Mouse (Mus musculus) lung, embryonic 15.5 days (tissue): ENCODE results near the gene Tulp4. TPM values are rescaled to one million over a fixed set of nuclear protein-coding genes. Genes with fewer than 3 reads are reported as not detected.

Experiments
- ATAC-seq: fragments of 200-750 bp; cut with Nextera tagmentation; 2 replicates; pipeline ENCODE4 v1.8.0; 2017; ENCODE audit warnings: moderate number of reproducible peaks, borderline replicate concordance; ENCODE audit not compliant: low FRiP score, low TSS enrichment; ENCODE audit errors: extremely low read depth
- H3K27ac ChIP-seq: fragments of 300-500 bp; sonication (generic); 2 replicates; pipeline ENCODE4 v1.5.1; 2015; ENCODE audit warnings: moderate library complexity, mild to moderate bottlenecking, inconsistent platforms
- H3K27me3 ChIP-seq: fragments of 300-500 bp; sonication (generic); 2 replicates; pipeline ENCODE4 v1.6.1; 2015; ENCODE audit warnings: inconsistent platforms
- H3K36me3 ChIP-seq: fragments of 300-500 bp; sonication (generic); 2 replicates; pipeline ENCODE4 v1.6.1; 2015; ENCODE audit warnings: inconsistent platforms
- H3K4me1 ChIP-seq: fragments of 300-500 bp; sonication (generic); 2 replicates; pipeline ENCODE4 v1.6.1; 2015; ENCODE audit warnings: inconsistent platforms
- H3K4me2 ChIP-seq: fragments of 300-500 bp; sonication (generic); 2 replicates; pipeline ENCODE4 v1.6.1; 2015; ENCODE audit warnings: inconsistent platforms, mild to moderate bottlenecking, moderate library complexity
- H3K4me3 ChIP-seq: fragments of 300-500 bp; sonication (generic); 2 replicates; pipeline ENCODE4 v1.5.1; 2015; ENCODE audit warnings: mild to moderate bottlenecking, inconsistent platforms
- H3K9ac ChIP-seq: fragments of 300-500 bp; sonication (generic); 2 replicates; pipeline ENCODE4 v1.6.1; 2015; ENCODE audit warnings: inconsistent platforms
- H3K9me3 ChIP-seq: fragments of 300-500 bp; sonication (generic); 2 replicates; pipeline ENCODE4 v1.6.1; 2016; ENCODE audit warnings: inconsistent platforms
- WGBS: fragments of 180-500 bp; shearing (Covaris S2); methylation state at CpG from one replicate; pipeline ENCODE4 v1.1.7; 2015; 5-methylcytosine and 5-hydroxymethylcytosine counted together
- polyA plus RNA-seq: library from polyadenylated mRNA; unstranded; fragments of >200 nt; fragmentation: Nextera tagmentation; extraction: Ambion mirVana; gene quantifications from 2 replicates; pipeline ENCODE4 v1.2.1, GENCODE M21; 2015

Gene Tulp4
- polyA plus RNA-seq, 1 experiment from 2014 or later = 82.4 TPM

DNA sequence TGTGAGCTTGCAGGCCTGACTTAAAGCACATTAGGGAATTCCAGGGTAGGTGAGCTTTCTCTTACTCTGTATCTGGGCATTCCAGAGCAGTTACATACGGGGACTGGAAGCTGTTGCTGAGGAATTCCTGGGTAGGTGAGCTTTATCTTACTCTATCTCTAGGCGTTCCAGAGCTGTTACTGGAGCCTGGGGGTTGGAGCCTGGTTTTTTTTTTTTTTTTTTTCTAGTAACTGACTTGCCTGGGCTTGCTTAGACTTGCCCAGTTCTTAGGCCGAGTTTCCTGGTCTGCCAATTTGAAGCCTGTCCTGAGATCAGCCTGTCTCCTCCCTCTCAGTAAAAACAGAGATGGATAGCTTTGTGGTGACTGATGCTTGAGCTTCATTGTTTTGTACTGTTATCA is 21.8 kb downstream of the Tulp4 start:
- Histone ChIP-seq H3K4me1 (no peaks in the 10 kb centered on the region), H3K27me3 (no peaks in the 10 kb centered on the region), H3K36me3 (peaks cover 16% of the 10 kb centered on the region), H3K4me2 (no peak overlapping the region), H3K4me3 (no peak overlapping the region), H3K27ac (no peak overlapping the region), H3K9me3 (no peaks in the 10 kb centered on the region), H3K9ac (no peak overlapping the region)
- WGBS = 35% methylated on average over 3 of the region's 3 CpGs
- ATAC-seq = no peak

DNA sequence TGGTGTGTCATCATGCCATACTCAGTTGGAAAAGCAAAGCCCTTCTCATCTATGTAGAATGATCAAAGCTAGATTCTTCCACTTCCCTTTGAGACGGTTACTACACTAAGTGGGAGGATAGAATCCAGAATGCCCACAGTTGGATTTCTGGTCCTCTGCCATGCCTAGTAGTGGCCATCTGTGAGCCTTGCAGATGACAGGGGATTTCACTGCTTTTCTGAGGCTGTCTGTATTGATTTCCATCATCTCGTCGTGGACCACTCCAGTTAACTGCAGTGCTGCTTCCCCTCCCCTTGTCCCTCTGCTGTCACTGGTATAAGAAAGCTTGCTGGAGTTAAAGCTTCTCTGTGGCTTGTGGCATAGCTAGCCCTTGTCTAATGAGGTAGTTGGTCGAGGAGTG is 23.1 kb downstream of the Tulp4 start:
- peaks cover 8% of the 10 kb centered on the region for H3K36me3 ChIP-seq
- H3K4me3 ChIP-seq = no peak overlapping the region
- H3K27me3 ChIP-seq = no peaks in the 10 kb centered on the region
- H3K4me2 ChIP-seq = no peak overlapping the region
- ATAC-seq = no peak
- no peaks in the 10 kb centered on the region for H3K4me1 ChIP-seq
- H3K9ac ChIP-seq = no peak overlapping the region
- H3K27ac ChIP-seq = no peak overlapping the region
- no peaks in the 10 kb centered on the region for H3K9me3 ChIP-seq
- WGBS = 79% methylated on average over 4 of the region's 4 CpGs

GRCm38 (mm10) chr17:6131083-6131482 is 24.8 kb downstream of the Tulp4 start:
- Histone ChIP-seq H3K27me3 (no peaks in the 10 kb centered on the region), H3K9ac (no peak overlapping the region), H3K9me3 (no peaks in the 10 kb centered on the region), H3K4me1 (no peaks in the 10 kb centered on the region), H3K36me3 (no peaks in the 10 kb centered on the region), H3K27ac (no peak overlapping the region), H3K4me3 (no peak overlapping the region), H3K4me2 (no peak overlapping the region)
- ATAC-seq = no peak
- WGBS = 89% methylated on average over 3 of the region's 3 CpGs

DNA sequence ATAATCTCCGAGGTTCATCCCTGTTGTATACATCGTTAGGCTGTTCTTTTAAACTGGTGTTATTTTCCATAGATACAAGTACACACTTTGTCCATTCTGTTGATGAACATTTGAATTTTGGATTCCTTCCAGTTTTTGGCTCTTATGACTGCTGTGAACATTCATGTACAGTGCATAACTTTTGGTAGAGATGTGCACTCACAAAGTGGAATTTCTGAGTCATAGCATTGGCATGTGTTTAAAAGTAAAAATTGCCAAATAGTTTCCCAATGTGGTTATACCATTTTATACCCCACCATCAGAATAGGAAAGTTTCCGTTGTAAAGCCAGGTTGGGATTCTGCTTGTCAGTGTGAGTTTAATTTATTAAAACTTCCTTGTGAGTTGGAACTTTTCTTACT is 34.6 kb downstream of the Tulp4 start:
- WGBS = 77% methylated on average over 3 of the region's 3 CpGs

GRCm38 (mm10) chr17:6141344-6141743 is 35.1 kb downstream of the Tulp4 start:
- Histone ChIP-seq H3K36me3 (0 out of 2 replicates have a peak, but pooled peaks cover 2% of the 10 kb centered on the region), H3K9ac (no peak overlapping the region), H3K4me1 (0 out of 2 replicates have a peak, but pooled peaks cover 3% of the 10 kb centered on the region), H3K27ac (no peak overlapping the region), H3K9me3 (no peaks in the 10 kb centered on the region), H3K4me3 (no peak overlapping the region), H3K4me2 (no peak overlapping the region), H3K27me3 (no peaks in the 10 kb centered on the region)
- ATAC-seq = no peak
- 95% methylated on average over 2 of the region's 2 CpGs for WGBS

More for the DNA sequence above, 34.6 kb downstream of the Tulp4 start:
- Histone ChIP-seq H3K9ac (no peak overlapping the region), H3K36me3 (0 out of 2 replicates have a peak, but pooled peaks cover 2% of the 10 kb centered on the region), H3K4me2 (no peak overlapping the region), H3K4me3 (no peak overlapping the region), H3K4me1 (0 out of 2 replicates have a peak, but pooled peaks cover 3% of the 10 kb centered on the region), H3K27me3 (no peaks in the 10 kb centered on the region), H3K27ac (no peak overlapping the region), H3K9me3 (no peaks in the 10 kb centered on the region)
- ATAC-seq = no peak

DNA sequence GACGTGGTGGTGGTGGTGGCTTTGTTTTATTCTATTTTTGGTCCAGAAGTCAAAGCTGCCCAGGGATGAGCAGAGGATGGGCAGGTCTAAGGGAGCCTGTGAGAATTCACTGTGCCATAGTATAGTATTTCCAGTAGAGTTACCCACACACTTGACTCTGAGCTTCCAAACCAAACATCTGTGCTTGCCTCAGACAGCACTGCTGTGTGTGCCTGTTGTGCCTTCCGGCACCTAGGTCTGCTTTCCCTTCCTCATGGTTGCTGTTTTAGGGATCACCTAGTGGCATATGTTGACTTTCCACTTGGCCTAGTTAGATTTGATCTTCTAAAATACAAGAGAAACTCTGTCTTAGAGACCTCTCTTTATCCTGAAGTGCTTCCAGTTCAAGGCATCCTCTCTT is 39.0 kb downstream of the Tulp4 start:
- H3K4me3 ChIP-seq = no peak overlapping the region
- H3K27ac ChIP-seq = no peak overlapping the region
- no peak overlapping the region for H3K9ac ChIP-seq
- H3K9me3 ChIP-seq = no peaks in the 10 kb centered on the region
- no peaks in the 10 kb centered on the region for H3K27me3 ChIP-seq
- H3K36me3 ChIP-seq = 0 out of 2 replicates have a peak, but pooled peaks cover 2% of the 10 kb centered on the region
- WGBS = 81% methylated on average over 2 of the region's 2 CpGs
- ATAC-seq = no peak
- H3K4me2 ChIP-seq = no peak overlapping the region
- 0 out of 2 replicates have a peak, but pooled peaks cover 3% of the 10 kb centered on the region for H3K4me1 ChIP-seq

- whole genome bisulfite sequencing = 87% methylated on average over 4 of the region's 4 CpGs
- Histone ChIP-seq H3K36me3 (0 out of 2 replicates have a peak, but pooled peaks cover 2% of the 10 kb centered on the region), H3K9ac (no peak overlapping the region), H3K4me1 (no peaks in the 10 kb centered on the region), H3K4me2 (no peak overlapping the region), H3K4me3 (no peak overlapping the region), H3K9me3 (no peaks in the 10 kb centered on the region), H3K27ac (no peak overlapping the region), H3K27me3 (no peaks in the 10 kb centered on the region)
- ATAC-seq = no peak
Measured at GRCm38 (mm10) chr17:6152941-6153340, 46.7 kb downstream of the Tulp4 start.

GRCm38 (mm10) chr17:6153581-6153980 is 47.3 kb downstream of the Tulp4 start:
- H3K36me3 ChIP-seq = 0 out of 2 replicates have a peak, but pooled peaks cover 2% of the 10 kb centered on the region
- H3K27ac ChIP-seq = no peak overlapping the region
- no peak for ATAC-seq
- H3K27me3 ChIP-seq = no peaks in the 10 kb centered on the region
- no peak overlapping the region for H3K4me2 ChIP-seq
- H3K4me3 ChIP-seq = no peak overlapping the region
- no peak overlapping the region for H3K9ac ChIP-seq
- H3K4me1 ChIP-seq = no peaks in the 10 kb centered on the region
- H3K9me3 ChIP-seq = no peaks in the 10 kb centered on the region
- WGBS = 81% methylated on average over 4 of the region's 4 CpGs

GRCm38 (mm10) chr17:6154366-6154765 is 48.1 kb downstream of the Tulp4 start:
- no peaks in the 10 kb centered on the region for H3K27me3 ChIP-seq
- ATAC-seq = no peak
- no peak overlapping the region for H3K9ac ChIP-seq
- no peak overlapping the region for H3K4me2 ChIP-seq
- WGBS = 76% methylated on average over 4 of the region's 4 CpGs
- H3K27ac ChIP-seq = no peak overlapping the region
- H3K4me1 ChIP-seq = no peaks in the 10 kb centered on the region
- 0 out of 2 replicates have a peak, but pooled peaks cover 2% of the 10 kb centered on the region for H3K36me3 ChIP-seq
- no peak overlapping the region for H3K4me3 ChIP-seq
- no peaks in the 10 kb centered on the region for H3K9me3 ChIP-seq

- Histone ChIP-seq H3K27me3 (no peaks in the 10 kb centered on the region), H3K9ac (no peak overlapping the region), H3K27ac (no peak overlapping the region), H3K36me3 (0 out of 2 replicates have a peak, but pooled peaks cover 2% of the 10 kb centered on the region), H3K4me2 (no peak overlapping the region), H3K9me3 (no peaks in the 10 kb centered on the region), H3K4me3 (no peak overlapping the region), H3K4me1 (0 out of 2 replicates have a peak, but pooled peaks cover 5% of the 10 kb centered on the region)
- WGBS = 87% methylated on average over 6 of the region's 6 CpGs
- ATAC-seq = no peak
Measured at GRCm38 (mm10) chr17:6160495-6160894, 54.3 kb downstream of the Tulp4 start.

DNA sequence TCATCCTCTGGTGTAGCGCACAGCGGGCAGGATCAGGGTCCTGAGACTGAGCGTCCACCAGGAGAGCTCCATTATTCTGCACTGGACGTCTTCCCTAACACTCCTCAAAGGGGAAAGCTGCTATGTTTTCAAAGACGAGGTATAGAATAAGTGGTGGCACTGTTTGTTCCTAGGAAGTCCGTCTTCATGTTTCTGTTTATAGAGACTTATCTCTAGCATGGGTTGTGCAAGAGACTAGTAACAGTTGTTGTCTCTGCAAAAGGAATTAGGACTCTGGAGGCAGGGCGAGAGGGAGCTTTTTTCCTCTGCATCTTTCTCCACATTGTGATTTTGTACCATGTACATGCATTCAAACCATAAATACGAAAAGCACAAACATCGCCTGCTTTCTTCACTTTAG is 55.7 kb downstream of the Tulp4 start:
- no peak for ATAC-seq
- no peaks in the 10 kb centered on the region for H3K27me3 ChIP-seq
- H3K4me3 ChIP-seq = no peak overlapping the region
- 0 out of 2 replicates have a peak, but pooled peaks cover 2% of the 10 kb centered on the region for H3K36me3 ChIP-seq
- 0 out of 2 replicates have a peak, but pooled peaks cover 5% of the 10 kb centered on the region for H3K4me1 ChIP-seq
- 60% methylated on average over 9 of the region's 9 CpGs for WGBS
- no peak overlapping the region for H3K4me2 ChIP-seq
- no peaks in the 10 kb centered on the region for H3K9me3 ChIP-seq
- H3K9ac ChIP-seq = no peak overlapping the region
- H3K27ac ChIP-seq = no peak overlapping the region

DNA sequence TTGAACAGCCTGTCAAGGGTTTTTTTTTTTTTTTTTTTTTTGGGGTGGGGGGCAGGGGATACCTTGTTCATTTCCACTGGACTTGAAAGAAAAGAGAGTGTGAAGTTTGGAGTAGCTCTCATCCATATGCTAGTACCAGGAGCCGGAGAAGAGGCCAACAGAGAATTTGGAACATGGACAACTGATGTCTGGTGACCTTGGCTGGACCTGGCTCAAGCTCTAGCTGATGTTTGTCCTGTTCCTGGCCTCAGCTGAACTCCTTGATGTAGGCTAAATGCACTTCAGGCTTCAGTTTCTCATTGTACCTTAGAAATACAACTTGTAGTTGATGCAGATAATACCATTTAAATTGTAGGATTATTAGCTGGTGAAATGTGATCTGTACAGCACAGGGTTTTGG is 56.5 kb downstream of the Tulp4 start:
- H3K27me3 ChIP-seq = no peaks in the 10 kb centered on the region
- H3K36me3 ChIP-seq = no peaks in the 10 kb centered on the region
- H3K27ac ChIP-seq = no peak overlapping the region
- H3K4me2 ChIP-seq = no peak overlapping the region
- H3K4me1 ChIP-seq = 0 out of 2 replicates have a peak, but pooled peaks cover 5% of the 10 kb centered on the region
- no peak overlapping the region for H3K9ac ChIP-seq
- H3K4me3 ChIP-seq = no peak overlapping the region
- no peak for ATAC-seq
- no peaks in the 10 kb centered on the region for H3K9me3 ChIP-seq
- WGBS = 83% methylated on average over 1 of the region's 1 CpGs

DNA sequence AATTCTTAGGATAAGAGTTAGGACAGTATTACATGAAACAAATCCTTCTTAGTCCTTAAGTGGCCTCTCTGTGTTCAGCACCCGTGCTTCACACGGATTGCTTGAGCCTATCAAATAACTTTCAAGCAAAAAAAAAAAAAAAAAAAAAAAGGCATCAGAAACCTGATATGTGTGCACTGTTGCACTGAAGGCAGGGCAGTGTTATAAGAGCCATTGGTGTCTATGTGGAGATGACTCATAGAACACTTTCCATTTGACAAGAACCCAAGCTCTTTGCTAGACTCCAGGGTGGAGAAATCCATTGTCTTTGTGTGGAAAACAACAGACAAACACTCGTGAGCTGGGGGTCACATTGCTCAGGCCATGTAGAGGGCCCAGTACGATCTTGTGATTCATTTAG is 58.7 kb downstream of the Tulp4 start:
- Histone ChIP-seq H3K4me2 (no peak overlapping the region), H3K4me3 (no peak overlapping the region), H3K36me3 (no peaks in the 10 kb centered on the region), H3K27ac (no peak overlapping the region), H3K4me1 (0 out of 2 replicates have a peak, but pooled peaks cover 5% of the 10 kb centered on the region), H3K27me3 (no peaks in the 10 kb centered on the region), H3K9ac (no peak overlapping the region), H3K9me3 (no peaks in the 10 kb centered on the region)
- no peak for ATAC-seq
- WGBS = 46% methylated on average over 4 of the region's 4 CpGs
